Mouse (Mus musculus): ENCODE data around the gene Adamtsl4.

Gene Adamtsl4

GRCm38 (mm10) chr3:95645313-95646235, 42.1 kb downstream of the Adamtsl4 start:
- in situ Hi-C loops (cut with MboI, MseI): no loop called here

- in situ Hi-C loops (cut with MboI, MseI): no loop called here
Measured at GRCm38 (mm10) chr3:95643097-95643496, 44.6 kb downstream of the Adamtsl4 start.

- in situ Hi-C loops (cut with MboI, MseI): no loop called here
Measured at GRCm38 (mm10) chr3:95639694-95640093, 48.0 kb downstream of the Adamtsl4 start.

- in situ Hi-C loops (cut with MboI, MseI): no loop called here
Measured at GRCm38 (mm10) chr3:95636072-95636471, 51.6 kb downstream of the Adamtsl4 start.

GRCm38 (mm10) chr3:95635636-95636035, 52.1 kb downstream of the Adamtsl4 start:
- in situ Hi-C loops (cut with MboI, MseI): no loop called here

- in situ Hi-C loops (cut with MboI, MseI): no loop called here
Measured at GRCm38 (mm10) chr3:95632648-95633588, 54.8 kb downstream of the Adamtsl4 start.

GRCm38 (mm10) chr3:95631304-95631703, 56.4 kb downstream of the Adamtsl4 start:
- in situ Hi-C loops (cut with MboI, MseI): no loop called here

GRCm38 (mm10) chr3:95630856-95631255, 56.9 kb downstream of the Adamtsl4 start:
- in situ Hi-C loops (cut with MboI, MseI): no loop called here

- in situ Hi-C loops (cut with MboI, MseI): no loop called here
Measured at GRCm38 (mm10) chr3:95629755-95630154, 58.0 kb downstream of the Adamtsl4 start.

- in situ Hi-C loops (cut with MboI, MseI): no loop called here
Measured at GRCm38 (mm10) chr3:95627763-95628162, 60.0 kb downstream of the Adamtsl4 start.

Data from T-helper 2 cell (primary cell).